Mouse (Mus musculus) urinary bladder, postnatal 10 days (tissue): Measurements from ENCODE around the gene Med10.

Experiments used
- DNase-seq: peaks from one replicate; pipeline ENCODE4 v3.0.0; 2022; ENCODE audit warnings: low spot score

Med10 gene

GRCm38 (mm10) chr13:69830606-69831005 lies 28.4 kb downstream of the Med10 start:
- no peak for DNase-seq

GRCm38 (mm10) chr13:69832578-69832977 lies 30.4 kb downstream of the Med10 start:
- DNase-seq: no peak

GRCm38 (mm10) chr13:69833416-69833815 lies 31.2 kb downstream of the Med10 start:
- no peak for DNase-seq

GRCm38 (mm10) chr13:69845592-69845991 lies 43.4 kb downstream of the Med10 start:
- no peak for DNase-seq

GRCm38 (mm10) chr13:69849579-69849978 lies 47.4 kb downstream of the Med10 start:
- DNase-seq: no peak

GRCm38 (mm10) chr13:69852313-69852712 lies 50.1 kb downstream of the Med10 start:
- DNase-seq: no peak

GRCm38 (mm10) chr13:69853425-69854043 lies 51.3 kb downstream of the Med10 start:
- DNase-seq: no peak

GRCm38 (mm10) chr13:69855941-69856340 lies 53.7 kb downstream of the Med10 start:
- no peak for DNase-seq

GRCm38 (mm10) chr13:69862276-69862675 lies 60.1 kb downstream of the Med10 start:
- no peak for DNase-seq

GRCm38 (mm10) chr13:69864911-69865310 lies 62.7 kb downstream of the Med10 start:
- DNase-seq: no peak
